Mouse (Mus musculus) midbrain, embryonic 14.5 days (tissue): Measurements from ENCODE around the gene Btbd6. TPM values are rescaled to one million over a fixed set of nuclear protein-coding genes. Genes with fewer than 3 reads are reported as not detected.

Experiments
- ATAC-seq: fragments of 200-750 bp; cut with Nextera tagmentation; 2 replicates; pipeline ENCODE4 v1.8.0; 2017; ENCODE audit warnings: moderate number of reproducible peaks, moderate library complexity; ENCODE audit not compliant: low FRiP score, low TSS enrichment
- DNase-seq: peaks from one replicate; pipeline ENCODE4 v3.0.0-alpha.2; 2015
- H3K27ac ChIP-seq: fragments of 300-500 bp; sonication (generic); replicated peaks from 2 replicates; pipeline ENCODE4 v1.5.1; 2014; ENCODE audit warnings: mild to moderate bottlenecking, low read depth, low read length, moderate library complexity
- H3K27me3 ChIP-seq: fragments of 300-500 bp; sonication (generic); 2 replicates; pipeline ENCODE4 v1.6.1; 2014; ENCODE audit warnings: low read length, control low read depth, mixed read lengths; ENCODE audit not compliant: control insufficient read depth, insufficient read depth
- H3K36me3 ChIP-seq: fragments of 300-500 bp; sonication (generic); 2 replicates; pipeline ENCODE4 v1.6.1; 2014; ENCODE audit warnings: low read length, control low read depth; ENCODE audit not compliant: control insufficient read depth, insufficient read depth
- H3K4me1 ChIP-seq: fragments of 300-500 bp; sonication (generic); 2 replicates; pipeline ENCODE4 v1.6.1; 2014; ENCODE audit warnings: mild to moderate bottlenecking, antibody characterized with exemption, low read length, control low read depth; ENCODE audit not compliant: control insufficient read depth, insufficient read depth
- H3K4me2 ChIP-seq: fragments of 300-500 bp; sonication (generic); 2 replicates; pipeline ENCODE4 v1.6.1; 2014; ENCODE audit warnings: mild to moderate bottlenecking, low read length, moderate library complexity
- H3K4me3 ChIP-seq: fragments of 300-500 bp; sonication (generic); replicated peaks from 2 replicates; pipeline ENCODE4 v1.5.1; 2014; ENCODE audit warnings: low read depth, low read length
- H3K9ac ChIP-seq: fragments of 300-500 bp; sonication (generic); replicated peaks from 2 replicates; pipeline ENCODE4 v1.6.1; 2014; ENCODE audit warnings: mild to moderate bottlenecking, low read length, moderate library complexity
- H3K9me3 ChIP-seq: fragments of 300-500 bp; sonication (generic); 2 replicates; pipeline ENCODE4 v1.6.1; 2016; ENCODE audit warnings: low read length, control low read depth, mixed read lengths; ENCODE audit not compliant: control insufficient read depth
- whole genome bisulfite sequencing: fragments of 180-500 bp; shearing (Covaris S2); extraction: QIAGEN DNeasy Blood & Tissue Kit; methylation state at CpG from one replicate; pipeline ENCODE4 v1.1.7; 2014; 5-methylcytosine and 5-hydroxymethylcytosine counted together
- polyA plus RNA-seq: library from polyadenylated mRNA; unstranded; fragments of >200 nt; fragmentation: Nextera tagmentation; extraction: Ambion mirVana; gene quantifications from 2 replicates; pipeline ENCODE4 v1.2.1, GENCODE M21; 2014

Btbd6 gene
- polyA plus RNA-seq = 49.8 and 54.3 TPM in 2 replicates

DNA sequence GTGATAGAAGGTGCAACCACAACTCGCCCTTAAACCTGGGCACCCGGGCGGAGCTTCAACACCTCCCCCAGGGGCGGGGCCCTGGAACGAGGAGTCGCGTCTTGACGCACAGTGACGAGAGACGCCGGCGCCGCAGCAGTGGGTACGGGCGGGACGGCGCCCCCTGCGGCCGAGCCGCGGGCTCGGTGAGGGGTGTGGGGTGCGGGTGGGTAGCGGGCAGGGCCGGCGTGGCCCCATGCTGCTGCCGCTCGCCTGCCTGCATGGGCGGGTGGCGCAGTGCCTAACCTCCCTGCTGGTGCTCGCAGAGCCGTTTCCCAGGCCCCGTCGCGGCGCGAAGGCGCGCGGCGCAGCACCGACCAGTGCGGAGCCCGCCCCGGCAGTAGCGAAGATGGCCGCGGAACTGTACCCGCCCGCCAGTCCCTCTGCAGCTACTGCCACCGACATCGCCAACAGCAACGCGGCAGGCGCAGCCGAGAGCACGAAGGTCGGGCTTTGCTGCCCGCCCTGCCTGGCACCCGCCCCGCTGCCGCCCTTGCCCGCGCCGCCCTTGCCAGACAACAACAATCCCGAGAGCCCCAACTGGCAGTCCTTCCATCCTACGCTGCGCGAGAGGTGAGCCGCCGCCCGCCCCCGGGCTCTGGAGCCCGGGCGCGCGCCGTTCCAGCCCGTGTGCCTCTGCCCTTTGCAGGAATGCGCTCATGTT is at the start of gene Btbd6:
Gene Btbd6, plus strand, starts transcription at position 112 of the 703 bp plus-strand sequence.
- Histone ChIP-seq H3K4me3 (peak within 1 kb of the TSS; percentile 67), H3K27ac (peak within 1 kb of the TSS; percentile 94), H3K4me1 (peaks cover 11% of the 10 kb centered on the region), H3K9ac (peak within 1 kb of the TSS; percentile 86), H3K27me3 (no peaks in the 10 kb centered on the region), H3K36me3 (peaks cover 74% of the 10 kb centered on the region), H3K4me2 (peak within 1 kb of the TSS; percentile 74), H3K9me3 (no peaks in the 10 kb centered on the region)
- DNase-seq (peak; percentile 95), ATAC-seq (peak; percentile 94)
- WGBS = under 1% methylated on average over 70 of the region's 80 CpGs

GRCm38 (mm10) chr12:112927265-112927664 is 49.0 kb upstream of the Btbd6 start:
- DNase-seq = no peak
- ATAC-seq = no peak
- Histone ChIP-seq H3K4me3 (peak overlapping the region; percentile 62; the same call in 1 of the 2 replicates), H3K4me1 (peaks cover 28% of the 10 kb centered on the region), H3K4me2 (peak overlapping the region; percentile 74), H3K36me3 (no peaks in the 10 kb centered on the region), H3K27ac (no peak overlapping the region), H3K9ac (no peak overlapping the region), H3K27me3 (peaks cover 13% of the 10 kb centered on the region), H3K9me3 (no peaks in the 10 kb centered on the region)
- WGBS = 66% methylated on average over 14 of the region's 14 CpGs

DNA sequence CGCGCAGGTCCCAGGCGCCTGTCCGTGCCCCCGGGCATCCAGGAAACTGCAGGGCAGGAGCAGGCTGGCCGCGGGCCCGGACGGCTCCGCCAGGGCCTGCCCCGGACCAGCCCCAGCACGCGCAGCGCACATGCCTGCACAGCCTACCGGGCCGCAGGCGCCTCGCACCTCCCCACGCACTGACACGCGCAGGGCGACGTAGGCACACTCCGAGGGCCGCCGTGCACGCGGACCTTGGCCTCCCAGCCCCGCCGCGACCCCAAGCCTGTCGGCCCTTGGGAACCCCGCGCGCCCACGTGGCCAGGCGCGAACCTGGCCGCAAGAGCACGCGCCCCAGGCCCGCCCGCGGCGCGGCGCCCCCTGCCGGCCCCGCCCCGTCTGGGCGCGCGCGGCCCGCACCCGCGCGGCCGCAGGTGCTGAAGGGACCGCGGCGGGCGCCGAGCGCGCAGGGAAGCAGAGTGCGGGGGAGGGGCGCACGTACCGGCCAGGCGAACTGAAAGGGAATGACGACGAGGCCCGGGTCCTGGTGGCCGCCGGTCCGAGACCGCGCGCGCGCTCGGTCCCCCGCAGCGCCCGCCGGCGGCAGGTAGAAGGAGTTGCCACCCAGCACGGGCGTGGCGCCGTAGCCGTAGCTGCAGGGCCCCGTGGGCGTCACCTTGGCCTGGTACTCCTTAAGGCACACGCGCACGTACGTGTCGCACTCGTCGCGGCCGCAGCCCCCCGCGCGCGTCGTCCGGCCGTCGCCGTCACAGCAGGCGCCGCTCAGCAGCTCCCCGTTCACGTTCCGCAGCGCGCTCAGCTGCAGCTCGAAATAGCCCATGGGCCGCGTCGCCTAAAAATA is 47.7 kb upstream of the Btbd6 start:
- ATAC-seq (peak; percentile 51), DNase-seq (peak; percentile 81)
- Histone ChIP-seq H3K27ac (peak overlapping the region; percentile 82), H3K4me3 (peak overlapping the region; percentile 62), H3K36me3 (no peaks in the 10 kb centered on the region), H3K9me3 (no peaks in the 10 kb centered on the region), H3K4me1 (peaks cover 20% of the 10 kb centered on the region), H3K27me3 (peaks cover 13% of the 10 kb centered on the region), H3K4me2 (peak overlapping the region; percentile 74), H3K9ac (peak overlapping the region; percentile 81)
- WGBS = 1% methylated on average over 118 of the region's 124 CpGs

DNA sequence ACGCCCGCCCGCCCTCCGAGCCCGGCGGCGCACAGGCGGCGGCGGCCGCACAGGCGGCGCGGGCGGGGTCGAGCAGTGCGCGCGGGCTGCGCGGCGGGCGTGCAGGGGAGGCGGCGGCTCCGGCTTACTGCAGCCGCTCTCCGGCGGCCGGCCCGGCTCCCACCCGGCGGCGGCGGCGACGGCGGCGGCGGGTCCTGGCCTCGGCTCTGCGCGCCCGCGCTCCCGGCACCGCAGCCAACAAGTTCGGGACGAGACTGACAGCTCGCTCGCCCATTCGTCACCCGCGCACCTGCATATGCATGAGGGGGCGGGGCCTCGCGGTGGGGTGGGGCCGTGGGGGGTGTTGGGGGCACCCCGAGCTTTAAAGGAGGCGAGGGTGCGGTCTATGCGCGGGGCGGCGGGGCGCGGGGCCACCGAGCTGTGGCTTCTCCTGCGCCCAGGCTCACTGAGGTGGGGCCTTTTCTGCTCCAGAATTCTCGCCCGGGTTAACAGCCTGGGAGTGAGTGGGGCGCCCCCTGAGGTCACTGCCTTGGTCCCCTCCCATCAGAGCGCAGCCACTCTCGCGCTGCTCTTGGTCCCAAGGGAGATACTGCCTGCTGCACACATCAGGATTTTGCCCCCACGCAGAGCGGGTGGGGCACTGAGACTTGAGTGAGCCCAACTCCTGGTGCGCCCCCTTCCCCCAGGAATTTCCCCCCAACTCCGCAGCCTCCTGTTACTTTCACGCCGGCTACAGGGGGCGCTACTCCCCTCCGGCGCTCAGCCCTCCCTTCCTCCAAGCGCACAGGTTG is 46.5 kb upstream of the Btbd6 start, which contains the start of gene Jag2:
Gene Jag2, minus strand, starts transcription at position 215 of the 791 bp plus-strand sequence.
- Histone ChIP-seq H3K36me3 (no peaks in the 10 kb centered on the region), H3K27ac (peak within 1 kb of the TSS; percentile 82), H3K4me3 (peak within 1 kb of the TSS; percentile 62), H3K4me1 (peaks cover 20% of the 10 kb centered on the region), H3K4me2 (peak within 1 kb of the TSS; percentile 74), H3K9ac (peak within 1 kb of the TSS; percentile 81), H3K9me3 (no peaks in the 10 kb centered on the region), H3K27me3 (peaks cover 13% of the 10 kb centered on the region)
- ATAC-seq (peak; percentile 65), DNase-seq (peak; percentile 85)
- 1% methylated on average over 70 of the region's 85 CpGs for WGBS

GRCm38 (mm10) chr12:112932647-112933046 is 43.6 kb upstream of the Btbd6 start:
- Histone ChIP-seq H3K4me1 (peaks cover 12% of the 10 kb centered on the region), H3K27ac (no peak overlapping the region), H3K9me3 (no peaks in the 10 kb centered on the region), H3K4me2 (no peak overlapping the region), H3K9ac (no peak overlapping the region), H3K4me3 (no peak overlapping the region), H3K27me3 (peaks cover 13% of the 10 kb centered on the region), H3K36me3 (no peaks in the 10 kb centered on the region)
- WGBS = 71% methylated on average over 7 of the region's 7 CpGs
- ATAC-seq (no peak), DNase-seq (no peak)

- H3K4me2 ChIP-seq = no peak overlapping the region
- no peaks in the 10 kb centered on the region for H3K9me3 ChIP-seq
- H3K27me3 ChIP-seq = no peaks in the 10 kb centered on the region
- ATAC-seq = no peak
- H3K36me3 ChIP-seq = no peaks in the 10 kb centered on the region
- 44% methylated on average over 9 of the region's 9 CpGs for WGBS
- peaks cover 9% of the 10 kb centered on the region for H3K4me1 ChIP-seq
- H3K27ac ChIP-seq = no peak overlapping the region
- no peak overlapping the region for H3K9ac ChIP-seq
- no peak overlapping the region for H3K4me3 ChIP-seq
- no peak for DNase-seq
Observed at GRCm38 (mm10) chr12:112937906-112938305, 38.4 kb upstream of the Btbd6 start.

- Histone ChIP-seq H3K36me3 (no peaks in the 10 kb centered on the region), H3K9me3 (no peaks in the 10 kb centered on the region), H3K4me1 (peaks cover 9% of the 10 kb centered on the region), H3K4me2 (no peak overlapping the region), H3K9ac (no peak overlapping the region), H3K27me3 (no peaks in the 10 kb centered on the region), H3K4me3 (no peak overlapping the region), H3K27ac (no peak overlapping the region)
- 84% methylated on average over 10 of the region's 10 CpGs for WGBS
- ATAC-seq = no peak
- DNase-seq = no peak
Observed at GRCm38 (mm10) chr12:112938366-112938765, 37.9 kb upstream of the Btbd6 start.

DNA sequence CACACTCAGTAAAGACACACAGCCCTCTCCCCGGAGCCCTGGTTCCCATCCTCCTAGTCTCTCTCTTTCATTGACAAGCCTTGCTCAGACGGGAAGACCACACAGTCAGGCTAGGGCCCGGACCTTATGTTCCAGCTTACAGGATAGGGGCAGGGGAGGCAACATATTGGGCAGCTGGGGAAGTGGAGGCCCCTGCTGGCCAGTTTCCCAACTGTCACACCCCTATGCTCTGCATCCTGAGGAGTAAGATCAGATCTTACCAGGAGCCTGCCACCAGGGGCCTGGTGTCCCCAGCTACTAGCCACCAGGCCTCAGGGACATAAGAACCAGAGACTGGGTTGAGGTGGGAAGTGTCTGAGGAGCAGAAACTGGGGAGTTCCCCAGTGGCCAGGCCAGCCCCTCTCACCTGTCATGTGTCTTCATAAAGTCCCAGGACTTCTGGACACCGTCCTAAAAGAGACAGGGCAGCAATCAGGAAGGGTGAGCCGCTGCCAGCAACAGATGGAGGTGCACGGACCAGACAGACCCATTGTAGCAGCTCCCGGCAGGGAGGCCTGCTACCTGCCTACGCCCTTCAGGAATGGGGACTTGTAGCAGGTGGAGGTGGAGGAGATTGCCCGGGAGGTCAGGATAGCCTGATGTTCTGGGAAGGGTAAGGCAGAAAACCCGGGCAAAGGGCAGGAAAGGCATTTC is 37.3 kb upstream of the Btbd6 start:
- peak; percentile 52 for DNase-seq

More for the DNA sequence above, 37.3 kb upstream of the Btbd6 start:
- Histone ChIP-seq H3K27ac (no peak overlapping the region), H3K9ac (no peak overlapping the region), H3K4me3 (no peak overlapping the region), H3K4me2 (no peak overlapping the region), H3K9me3 (no peaks in the 10 kb centered on the region), H3K36me3 (no peaks in the 10 kb centered on the region), H3K27me3 (no peaks in the 10 kb centered on the region), H3K4me1 (peaks cover 9% of the 10 kb centered on the region)
- WGBS = 62% methylated on average over 10 of the region's 10 CpGs
- no peak for ATAC-seq
